Comparison of ENCODE assay signal across 20 mouse cellular contexts in the genomic region with DNA sequence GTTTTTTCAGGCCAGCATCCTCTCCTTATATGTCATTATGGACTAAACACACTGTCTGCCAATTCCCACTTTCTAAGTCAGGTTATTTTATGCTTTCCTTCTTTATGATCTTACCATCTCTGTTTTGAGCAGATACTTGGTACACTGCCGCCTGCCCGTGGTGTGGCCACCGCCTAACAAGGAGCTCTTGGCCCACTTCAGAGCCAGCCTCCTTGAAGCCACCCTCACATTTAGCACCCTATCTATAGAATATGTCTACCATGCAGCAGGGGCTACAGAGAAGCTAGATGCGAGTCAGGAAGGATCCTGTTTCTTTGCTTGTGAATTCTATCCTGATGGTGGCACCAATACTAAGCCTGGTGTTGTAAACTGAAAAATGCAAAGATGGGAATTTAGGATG.
A peak's percentile ranks its signal among the peaks of the same experiment; 100 is the strongest.
DNase-seq lines count a peak whose midpoint lies in the region; ATAC-seq lines count a peak whose summit lies in the region.
"Had no signal": no experiment of that assay in that cellular context is flagged by ENCODE, and none has a peak within 500 bp of the region (broad histone marks: within the 10 kb centered on the region; RNA-seq: fewer than 3 reads in every experiment).

No protein-coding gene starts in this region.

- no peak for DNase-seq in frontal cortex, postnatal 36 days (ENCODE audit: low spot score in 2 of 2)
- peak; percentile 7 to 11 for DNase-seq in frontal cortex, adult 2 months (ENCODE audit: extremely low spot score in 1 of 2, low spot score in 1 of 2)
- no peak for DNase-seq in frontal cortex, postnatal 14 days (ENCODE audit: low spot score in 2 of 2)
- DNase-seq in brain, adult 2 months (ENCODE audit: low read depth, low spot score): peak; percentile 45
- DNase-seq in neural tube, embryonic 10.5 days (ENCODE audit: extremely low spot score, low spot score): no peak
- DNase-seq: adrenal gland, adult 2 months; adrenal gland, adult 8-10 months; adrenal gland, postnatal 10 days; adrenal gland, postnatal 14 days; adrenal gland, postnatal 25 days; adrenal gland, postnatal 36 days; B cell, adult 2 months; cerebellum, adult 11 months; cerebellum, adult 11-12 months; cerebellum, adult 18-20 months; cerebellum, adult 2 months had no signal

- ATAC-seq in frontal cortex, adult (ENCODE audit: low TSS enrichment): peak; percentile 88
- ATAC-seq: activated CD4-positive, CD25-positive, alpha-beta regulatory T cell, adult 4 months; CD4-positive, CD25-positive, alpha-beta regulatory T cell, adult 4 months; Patski had no signal

Comparison
In these comparisons a context has a peak if more than half of its experiments do, and no peak if none do; other contexts are left out.
1. DNase-seq: peak in frontal cortex, adult 2 months (2 of 2) and brain, adult 2 months (single experiment); none in frontal cortex, postnatal 36 days (0 of 2), frontal cortex, postnatal 14 days (0 of 2) and neural tube, embryonic 10.5 days (single experiment).